In genomic region chr4:105257667-105258560, GRCm38 (mm10) we compare ENCODE assay signal across 25 mouse cellular contexts.
A peak's percentile ranks its signal among the peaks of the same experiment; 100 is the strongest.
DNase-seq lines count a peak whose midpoint lies in the region; ATAC-seq and TF ChIP-seq lines count a peak whose summit lies in the region.
"Had no signal": no experiment of that assay in that cellular context is flagged by ENCODE, and none has a peak within 500 bp of the region (broad histone marks: within the 10 kb centered on the region; RNA-seq: fewer than 3 reads in every experiment).

No protein-coding gene starts in this region.

- peak; percentile 62 for ATAC-seq in lung, embryonic 14.5 days (ENCODE audit: insufficient read depth)
- ATAC-seq: activated CD4-positive, CD25-positive, alpha-beta regulatory T cell, adult 4 months; forebrain, embryonic 16.5 days; midbrain, embryonic 13.5 days had no signal

- H3K9ac ChIP-seq in lung, embryonic 14.5 days = no peak overlapping the region
- H3K9ac ChIP-seq: hindbrain, embryonic 15.5 days; limb, embryonic 12.5 days; liver, embryonic 15.5 days; midbrain, embryonic 13.5 days had no signal

- H3K27ac ChIP-seq in kidney, adult 2 months (ENCODE audit: insufficient read depth, low read depth, low read length) = no peak overlapping the region
- H3K27ac ChIP-seq in lung, embryonic 14.5 days (ENCODE audit: low read depth) = no peak overlapping the region
- peak overlapping the region; percentile 94 for H3K27ac ChIP-seq in small intestine, adult 2 months (ENCODE audit: insufficient read depth, low read depth, low read length)
- H3K27ac ChIP-seq: embryonic facial prominence, embryonic 10.5 days; forebrain, embryonic 10.5 days; hindbrain, embryonic 15.5 days; limb, embryonic 12.5 days; liver, embryonic 15.5 days; midbrain, embryonic 13.5 days had no signal

- H3K4me3 ChIP-seq in kidney, adult 2 months (ENCODE audit: insufficient read depth, low read depth, low read length) = no peak overlapping the region
- H3K4me3 ChIP-seq in lung, embryonic 14.5 days (ENCODE audit: low read depth, low read length) = no peak overlapping the region
- no peak overlapping the region for H3K4me3 ChIP-seq in small intestine, adult 2 months (ENCODE audit: low read depth, low read length)
- H3K4me3 ChIP-seq: embryonic facial prominence, embryonic 10.5 days; forebrain, embryonic 10.5 days; hindbrain, embryonic 15.5 days; limb, embryonic 12.5 days; liver, embryonic 15.5 days; midbrain, embryonic 13.5 days had no signal

- WGBS in kidney, adult 2 months = 72% methylated on average over 11 of the region's 11 CpGs
- WGBS in lung, embryonic 14.5 days = 53% methylated on average over 11 of the region's 11 CpGs
- WGBS in small intestine, adult 2 months = 66% methylated on average over 11 of the region's 11 CpGs

- no peak for TF ChIP-seq CTCF in kidney, adult 2 months (conservative IDR thresholded peaks at IDR 0.05; ENCODE audit: insufficient read depth, insufficient read length, low read depth, low read length)
- TF ChIP-seq CTCF in lung, embryonic 14.5 days (IDR thresholded peaks at IDR 0.05; ENCODE audit: low read depth) = 0 out of 2 replicates have a peak, but pooled peaks have one; percentile 3
- TF ChIP-seq CTCF in small intestine, adult 2 months (IDR thresholded peaks at IDR 0.05; ENCODE audit: extremely low read depth, insufficient read length, insufficient replicate concordance, low read depth, low read length) = no peak

- H3K27me3 ChIP-seq in kidney, adult 2 months (replicated peaks; ENCODE audit: control insufficient read depth, insufficient read depth, low read length) = no peaks in the 10 kb centered on the region
- H3K27me3 ChIP-seq in lung, embryonic 14.5 days (ENCODE audit: insufficient read depth, low read length) = no peaks in the 10 kb centered on the region
- no peaks in the 10 kb centered on the region for H3K27me3 ChIP-seq in small intestine, adult 2 months (ENCODE audit: control insufficient read depth, insufficient read depth, low read length)
- H3K27me3 ChIP-seq: CH12.LX; hindbrain, embryonic 15.5 days; liver, embryonic 15.5 days; midbrain, embryonic 13.5 days had no signal

- H3K4me1 ChIP-seq in kidney, adult 2 months (ENCODE audit: control insufficient read depth, insufficient read depth, low read length) = peaks cover 6% of the 10 kb centered on the region; the same call in 1 of the 2 replicates
- H3K4me1 ChIP-seq in lung, embryonic 14.5 days (ENCODE audit: insufficient read depth) = no peaks in the 10 kb centered on the region
- peaks cover 35% of the 10 kb centered on the region; the same call in 1 of the 2 replicates for H3K4me1 ChIP-seq in small intestine, adult 2 months (ENCODE audit: control insufficient read depth, insufficient read depth, insufficient read length, low read length)
- H3K4me1 ChIP-seq: hindbrain, embryonic 15.5 days; liver, embryonic 15.5 days; midbrain, embryonic 13.5 days had no signal

- DNase-seq in kidney, adult 2 months = peak; percentile 26
- no peak for DNase-seq in kidney, adult 8-10 months
- peak; percentile 65 for DNase-seq in lung, embryonic 14.5 days
- DNase-seq in lung, postnatal 14 days = no peak
- peak; percentile 51 for DNase-seq in NIH3T3 (ENCODE audit: low read depth)
- DNase-seq in gastrocnemius, postnatal 36 days = no peak
- DNase-seq: adrenal gland, postnatal 25 days; B cell, adult 2 months; cerebellum, adult 9-10 months; gastrocnemius, postnatal 10 days; heart, adult 11 months; kidney, postnatal 14 days; spleen, adult 18-20 months had no signal

- intact Hi-C loops in gastrocnemius, postnatal 36 days (cut with DNase I) = no loop called here

- no peak overlapping the region for H3K4me2 ChIP-seq in lung, embryonic 14.5 days
- H3K4me2 ChIP-seq: heart, embryonic 11.5 days; hindbrain, embryonic 15.5 days; limb, embryonic 12.5 days; liver, embryonic 15.5 days; midbrain, embryonic 13.5 days had no signal

- no peak for TF ChIP-seq POLR2A in kidney, adult 2 months (IDR thresholded peaks at IDR 0.05; ENCODE audit: low read depth, low read length)
- no peak for TF ChIP-seq POLR2A in small intestine, adult 2 months (IDR thresholded peaks at IDR 0.05; ENCODE audit: low read depth, low read length)

- no peaks in the 10 kb centered on the region for H3K36me3 ChIP-seq in kidney, adult 2 months (ENCODE audit: control insufficient read depth, insufficient read depth, low read length)
- H3K36me3 ChIP-seq in lung, embryonic 14.5 days (ENCODE audit: insufficient read depth) = no peaks in the 10 kb centered on the region
- no peaks in the 10 kb centered on the region for H3K36me3 ChIP-seq in small intestine, adult 2 months (ENCODE audit: control insufficient read depth, insufficient read depth, low read length)
- H3K36me3 ChIP-seq: embryonic facial prominence, embryonic 10.5 days; forebrain, embryonic 10.5 days; G1E; hindbrain, embryonic 15.5 days; limb, embryonic 12.5 days; liver, embryonic 15.5 days; midbrain, embryonic 13.5 days had no signal

- no peaks in the 10 kb centered on the region for H3K9me3 ChIP-seq in lung, embryonic 14.5 days (ENCODE audit: low read depth, low read length)
- H3K9me3 ChIP-seq: embryonic facial prominence, embryonic 10.5 days; forebrain, embryonic 10.5 days; hindbrain, embryonic 15.5 days; limb, embryonic 12.5 days; liver, embryonic 15.5 days; midbrain, embryonic 13.5 days had no signal

Comparison
In these comparisons a context has a peak if more than half of its experiments do, and no peak if none do; other contexts are left out.
1. DNase-seq: peak in kidney, adult 2 months (single experiment), lung, embryonic 14.5 days (single experiment) and NIH3T3 (single experiment); none in kidney, adult 8-10 months (0 of 2), lung, postnatal 14 days (single experiment) and gastrocnemius, postnatal 36 days (0 of 2).